Mouse (Mus musculus): ENCODE data around the gene Fnip2. TPM values are rescaled to one million over a fixed set of nuclear protein-coding genes. Genes with fewer than 3 reads are reported as not detected.

The Fnip2 gene
- polyA plus RNA-seq, 1 experiment from 2014 or later: 3.3 TPM

DNA sequence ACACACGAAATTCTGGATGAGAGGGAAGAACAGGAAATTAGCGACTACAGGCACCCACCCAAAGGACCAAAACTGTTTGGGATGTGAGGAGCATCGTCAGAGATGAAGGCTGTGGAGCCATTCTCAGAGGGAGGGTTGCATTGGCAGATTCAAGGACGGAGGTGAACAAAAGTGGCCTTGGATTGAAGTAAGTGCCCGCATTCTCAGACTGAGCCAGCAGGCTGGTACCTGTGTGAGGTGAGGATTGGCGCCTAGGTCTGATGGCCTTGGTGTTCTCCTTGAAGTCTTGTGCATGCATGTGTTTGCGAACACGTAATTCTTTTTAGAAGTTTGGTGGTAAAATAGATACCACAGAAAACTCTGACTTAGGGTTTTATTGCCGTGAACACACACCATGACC, 133.2 kb downstream of the Fnip2 start:
- Histone ChIP-seq H3K4me3 (ENCODE audit: low read depth, low read length) (no peak overlapping the region), H3K4me1 (replicated peaks; ENCODE audit: control insufficient read depth, insufficient read depth, low read length) (no peaks in the 10 kb centered on the region), H3K9ac (ENCODE audit: low read depth, low read length) (no peak overlapping the region), H3K9me3 (ENCODE audit: control insufficient read depth) (no peaks in the 10 kb centered on the region), H3K27ac (ENCODE audit: low read depth, low read length) (no peak overlapping the region), H3K4me2 (replicated peaks; ENCODE audit: low read depth) (no peak overlapping the region), H3K36me3 (ENCODE audit: control insufficient read depth, insufficient read depth) (no peaks in the 10 kb centered on the region), H3K27me3 (replicated peaks; ENCODE audit: control insufficient read depth, insufficient read depth, low read length) (no peaks in the 10 kb centered on the region)
- ATAC-seq: no peak
- TF ChIP-seq CTCF (IDR thresholded peaks at IDR 0.05; ENCODE audit: low read depth): no peak
- 82% methylated on average over 9 of the region's 9 CpGs for WGBS

DNA sequence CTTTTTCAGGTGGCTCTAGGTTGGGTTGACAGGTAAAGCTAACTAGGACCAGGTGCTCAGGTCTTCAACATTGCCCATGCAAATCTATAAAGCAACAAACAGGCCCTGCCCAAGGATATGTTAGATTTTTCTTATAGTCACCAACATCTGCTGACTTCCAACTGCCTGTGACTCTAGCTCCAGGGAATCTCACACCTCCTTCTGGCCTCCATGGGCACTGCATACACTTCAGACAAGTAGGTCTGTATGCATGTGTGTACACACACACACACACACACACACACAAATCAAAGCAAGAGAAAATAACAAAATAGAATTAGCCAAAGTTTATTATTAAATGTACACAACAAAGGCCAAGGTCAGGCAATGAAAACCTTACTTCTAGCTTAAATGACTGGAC, 134.0 kb downstream of the Fnip2 start:
- peak; percentile 69 for TF ChIP-seq CTCF (IDR thresholded peaks at IDR 0.05; ENCODE audit: low read depth)
- H3K36me3 ChIP-seq (ENCODE audit: control insufficient read depth, insufficient read depth): no peaks in the 10 kb centered on the region
- no peak overlapping the region for H3K4me3 ChIP-seq (ENCODE audit: low read depth, low read length)
- no peak for ATAC-seq
- H3K9ac ChIP-seq (ENCODE audit: low read depth, low read length): no peak overlapping the region
- H3K9me3 ChIP-seq (ENCODE audit: control insufficient read depth): no peaks in the 10 kb centered on the region
- no peaks in the 10 kb centered on the region for H3K4me1 ChIP-seq (replicated peaks; ENCODE audit: control insufficient read depth, insufficient read depth, low read length)
- H3K27ac ChIP-seq (ENCODE audit: low read depth, low read length): no peak overlapping the region
- no peak overlapping the region for H3K4me2 ChIP-seq (replicated peaks; ENCODE audit: low read depth)
- H3K27me3 ChIP-seq (replicated peaks; ENCODE audit: control insufficient read depth, insufficient read depth, low read length): no peaks in the 10 kb centered on the region

DNA sequence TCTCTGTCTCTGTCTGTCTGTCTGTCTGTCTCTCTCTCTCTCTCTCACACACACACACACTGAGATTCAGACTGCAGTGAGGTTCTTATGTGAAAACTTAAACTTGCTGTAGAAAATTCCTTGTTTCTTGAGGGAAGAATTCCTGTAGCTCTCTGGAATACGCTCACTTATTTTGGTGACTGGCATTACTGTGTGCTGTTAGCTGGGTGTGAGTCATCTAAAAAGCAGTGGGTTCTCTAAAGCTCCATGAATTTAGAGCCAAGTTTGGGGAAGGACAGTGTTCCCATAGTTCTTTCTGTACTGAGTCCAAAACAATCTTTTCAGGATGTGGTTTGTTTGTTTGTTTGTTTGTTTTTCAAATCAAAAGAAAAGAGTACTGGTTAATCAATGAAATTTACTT, 142.2 kb downstream of the Fnip2 start:
- no peaks in the 10 kb centered on the region for H3K9me3 ChIP-seq (ENCODE audit: control insufficient read depth)
- no peak for ATAC-seq
- no peak overlapping the region for H3K4me2 ChIP-seq (replicated peaks; ENCODE audit: low read depth)
- no peak overlapping the region for H3K4me3 ChIP-seq (ENCODE audit: low read depth, low read length)
- no peaks in the 10 kb centered on the region for H3K27me3 ChIP-seq (replicated peaks; ENCODE audit: control insufficient read depth, insufficient read depth, low read length)
- no peak for TF ChIP-seq CTCF (IDR thresholded peaks at IDR 0.05; ENCODE audit: low read depth)
- H3K36me3 ChIP-seq (ENCODE audit: control insufficient read depth, insufficient read depth): no peaks in the 10 kb centered on the region
- no peaks in the 10 kb centered on the region for H3K4me1 ChIP-seq (replicated peaks; ENCODE audit: control insufficient read depth, insufficient read depth, low read length)
- WGBS: 86% methylated on average over 1 of the region's 1 CpGs
- no peak overlapping the region for H3K27ac ChIP-seq (ENCODE audit: low read depth, low read length)
- H3K9ac ChIP-seq (ENCODE audit: low read depth, low read length): no peak overlapping the region

DNA sequence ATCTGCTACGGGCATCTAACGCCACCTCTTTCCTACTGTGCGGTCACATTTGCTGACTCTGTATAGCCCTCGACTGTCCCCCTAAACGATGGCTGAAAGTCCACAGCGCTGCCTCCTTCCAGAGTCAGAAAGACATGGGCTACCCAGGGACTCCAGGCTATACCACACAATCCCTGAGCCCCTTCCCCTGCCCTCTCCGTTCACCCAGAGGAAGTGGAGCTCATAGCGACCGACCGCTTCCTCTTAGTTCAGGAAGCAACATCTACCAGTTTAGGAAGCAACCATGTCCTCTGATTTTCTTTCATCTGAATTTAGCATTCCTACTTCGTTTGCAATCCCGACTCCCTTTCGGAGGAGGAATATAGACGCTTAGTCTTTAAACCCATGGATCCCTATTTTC, 148.7 kb downstream of the Fnip2 start:
- TF ChIP-seq CTCF (IDR thresholded peaks at IDR 0.05; ENCODE audit: low read depth): no peak
- WGBS: 85% methylated on average over 14 of the region's 14 CpGs

DNA sequence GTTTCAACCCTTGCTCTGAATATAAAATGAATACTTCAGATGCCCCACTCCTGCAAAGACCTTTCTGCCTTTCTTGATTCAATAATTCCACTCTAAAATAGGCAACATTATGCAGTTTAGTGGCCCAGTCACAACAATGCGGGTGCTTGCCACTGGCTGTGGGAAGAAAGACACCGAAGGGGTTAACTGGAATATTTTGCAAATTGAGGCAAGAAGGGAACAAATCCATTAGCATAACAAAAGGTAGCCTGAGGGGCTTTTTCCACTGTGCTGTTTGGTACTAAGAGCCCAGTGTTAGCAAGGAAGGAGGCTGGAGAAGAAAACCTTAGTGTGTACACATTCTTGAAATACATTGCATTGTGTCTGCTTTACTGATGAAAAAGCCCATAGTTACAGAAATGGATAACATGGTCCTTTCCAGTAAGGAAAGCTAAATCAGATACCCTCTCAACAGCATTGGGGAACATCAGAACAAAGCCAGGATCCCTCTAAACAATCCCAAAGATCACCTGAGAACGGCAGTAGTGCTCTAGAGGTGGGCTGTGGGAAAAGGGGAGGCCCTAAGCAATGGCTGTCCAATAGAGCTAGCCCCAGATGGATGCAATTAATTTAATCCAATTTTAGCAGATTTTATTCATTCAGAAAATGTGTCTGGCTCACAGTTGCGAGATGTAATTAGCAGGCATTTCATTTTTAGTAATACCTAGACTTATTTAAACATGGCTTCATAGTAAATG, 150.5 kb downstream of the Fnip2 start:
- no peaks in the 10 kb centered on the region for H3K36me3 ChIP-seq (ENCODE audit: control insufficient read depth, insufficient read depth)
- no peak overlapping the region for H3K9ac ChIP-seq (ENCODE audit: low read depth, low read length)
- no peak for ATAC-seq
- no peaks in the 10 kb centered on the region for H3K9me3 ChIP-seq (ENCODE audit: control insufficient read depth)
- no peaks in the 10 kb centered on the region for H3K4me1 ChIP-seq (replicated peaks; ENCODE audit: control insufficient read depth, insufficient read depth, low read length)
- 71% methylated on average over 4 of the region's 4 CpGs for WGBS
- TF ChIP-seq CTCF (IDR thresholded peaks at IDR 0.05; ENCODE audit: low read depth): no peak
- H3K4me2 ChIP-seq (replicated peaks; ENCODE audit: low read depth): no peak overlapping the region
- no peak overlapping the region for H3K4me3 ChIP-seq (ENCODE audit: low read depth, low read length)
- H3K27ac ChIP-seq (ENCODE audit: low read depth, low read length): no peak overlapping the region
- H3K27me3 ChIP-seq (replicated peaks; ENCODE audit: control insufficient read depth, insufficient read depth, low read length): no peaks in the 10 kb centered on the region

More for the DNA sequence above, 148.7 kb downstream of the Fnip2 start:
- Histone ChIP-seq H3K4me1 (replicated peaks; ENCODE audit: control insufficient read depth, insufficient read depth, low read length) (no peaks in the 10 kb centered on the region), H3K9ac (ENCODE audit: low read depth, low read length) (no peak overlapping the region), H3K27me3 (replicated peaks; ENCODE audit: control insufficient read depth, insufficient read depth, low read length) (no peaks in the 10 kb centered on the region), H3K36me3 (ENCODE audit: control insufficient read depth, insufficient read depth) (no peaks in the 10 kb centered on the region), H3K4me3 (ENCODE audit: low read depth, low read length) (no peak overlapping the region), H3K27ac (ENCODE audit: low read depth, low read length) (no peak overlapping the region), H3K9me3 (ENCODE audit: control insufficient read depth) (no peaks in the 10 kb centered on the region), H3K4me2 (replicated peaks; ENCODE audit: low read depth) (no peak overlapping the region)
- ATAC-seq: no peak

DNA sequence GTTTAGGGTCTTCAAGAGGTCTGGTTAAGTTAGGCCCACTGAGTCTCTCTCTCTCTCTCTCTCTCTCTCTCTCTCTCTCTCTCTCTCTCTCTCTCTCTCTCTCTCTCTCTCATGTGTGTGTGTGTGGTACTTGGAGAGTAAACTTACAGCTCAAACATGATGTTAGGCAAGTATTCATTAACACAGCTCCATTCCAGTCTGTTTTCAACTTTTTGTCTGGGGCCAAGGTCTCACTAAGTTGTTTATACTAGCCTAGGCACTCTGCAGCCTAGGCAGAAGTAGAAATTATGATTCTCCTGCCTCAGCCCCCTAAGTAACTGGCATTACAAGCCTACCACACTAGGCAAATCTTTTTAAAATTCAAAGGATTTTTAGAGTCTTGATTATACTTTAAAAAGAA, 151.7 kb downstream of the Fnip2 start:
- H3K27me3 ChIP-seq (replicated peaks; ENCODE audit: control insufficient read depth, insufficient read depth, low read length): no peaks in the 10 kb centered on the region
- H3K4me1 ChIP-seq (replicated peaks; ENCODE audit: control insufficient read depth, insufficient read depth, low read length): no peaks in the 10 kb centered on the region
- no peak for TF ChIP-seq CTCF (IDR thresholded peaks at IDR 0.05; ENCODE audit: low read depth)
- H3K9ac ChIP-seq (ENCODE audit: low read depth, low read length): no peak overlapping the region
- H3K9me3 ChIP-seq (ENCODE audit: control insufficient read depth): no peaks in the 10 kb centered on the region
- no peak overlapping the region for H3K4me2 ChIP-seq (replicated peaks; ENCODE audit: low read depth)
- no peak for ATAC-seq
- no peaks in the 10 kb centered on the region for H3K36me3 ChIP-seq (ENCODE audit: control insufficient read depth, insufficient read depth)
- H3K4me3 ChIP-seq (ENCODE audit: low read depth, low read length): no peak overlapping the region
- no peak overlapping the region for H3K27ac ChIP-seq (ENCODE audit: low read depth, low read length)

DNA sequence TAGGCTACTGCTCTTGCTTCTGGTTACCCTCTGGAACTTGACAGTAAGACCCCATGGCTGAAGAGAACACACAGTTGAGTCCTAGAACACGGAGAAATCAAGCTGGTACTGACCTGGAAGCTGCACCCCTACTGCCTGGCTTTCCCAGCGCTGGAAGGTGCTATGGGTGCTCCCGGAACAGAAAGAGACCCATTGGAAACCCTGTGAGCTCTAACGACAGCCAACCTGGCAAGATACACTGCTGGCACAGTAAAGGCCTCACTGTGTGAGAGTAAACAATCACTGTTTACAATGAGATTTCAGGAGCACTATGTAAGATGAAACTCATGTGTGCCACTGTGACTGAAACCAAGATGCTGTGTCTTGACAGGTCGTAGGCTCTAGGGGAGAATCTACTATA, 152.5 kb downstream of the Fnip2 start:
- H3K27ac ChIP-seq (ENCODE audit: low read depth, low read length): no peak overlapping the region
- WGBS: 72% methylated on average over 5 of the region's 5 CpGs
- H3K4me2 ChIP-seq (replicated peaks; ENCODE audit: low read depth): no peak overlapping the region
- TF ChIP-seq CTCF (IDR thresholded peaks at IDR 0.05; ENCODE audit: low read depth): no peak
- ATAC-seq: no peak
- H3K9me3 ChIP-seq (ENCODE audit: control insufficient read depth): no peaks in the 10 kb centered on the region
- no peak overlapping the region for H3K9ac ChIP-seq (ENCODE audit: low read depth, low read length)
- H3K36me3 ChIP-seq (ENCODE audit: control insufficient read depth, insufficient read depth): no peaks in the 10 kb centered on the region
- H3K27me3 ChIP-seq (replicated peaks; ENCODE audit: control insufficient read depth, insufficient read depth, low read length): no peaks in the 10 kb centered on the region
- H3K4me1 ChIP-seq (replicated peaks; ENCODE audit: control insufficient read depth, insufficient read depth, low read length): no peaks in the 10 kb centered on the region
- no peak overlapping the region for H3K4me3 ChIP-seq (ENCODE audit: low read depth, low read length)

All from intestine, postnatal 0 days (tissue).